Mouse (Mus musculus) stomach, postnatal 0 days (tissue): ENCODE measurements around the gene Insrr. TPM values are rescaled to one million over a fixed set of nuclear protein-coding genes. Genes with fewer than 3 reads are reported as not detected.
A peak's percentile ranks its signal among the peaks of the same experiment; 100 is the strongest.

ENCODE experiments used
- ATAC-seq: fragments of 200-750 bp; cut with Nextera tagmentation; 2 replicates; pipeline ENCODE4 v1.8.0; 2017; ENCODE audit not compliant: low FRiP score, low TSS enrichment
- DNase-seq: peaks from one replicate; pipeline ENCODE4 v3.0.0-alpha.2; 2016; ENCODE audit warnings: low spot score
- H3K27ac ChIP-seq: fragments of 300-500 bp; sonication (generic); replicated peaks from 2 replicates; pipeline ENCODE4 v1.5.1; 2014; ENCODE audit warnings: mild to moderate bottlenecking, control low read depth
- H3K27me3 ChIP-seq: fragments of 300-500 bp; sonication (generic); 2 replicates; pipeline ENCODE4 v1.6.1; 2014; ENCODE audit warnings: low read length; ENCODE audit not compliant: control insufficient read depth, insufficient read depth
- H3K36me3 ChIP-seq: fragments of 300-500 bp; sonication (generic); 2 replicates; pipeline ENCODE4 v1.6.1; 2014; ENCODE audit warnings: low read length, mixed read lengths; ENCODE audit not compliant: control insufficient read depth, insufficient read depth
- H3K4me1 ChIP-seq: fragments of 300-500 bp; sonication (generic); replicated peaks from 2 replicates; pipeline ENCODE4 v1.6.1; 2014; ENCODE audit warnings: antibody characterized with exemption; ENCODE audit not compliant: control insufficient read depth, insufficient read depth
- H3K4me2 ChIP-seq: fragments of 300-500 bp; sonication (generic); replicated peaks from 2 replicates; pipeline ENCODE4 v1.6.1; 2014; ENCODE audit warnings: low read depth, mild to moderate bottlenecking, control low read depth, moderate library complexity
- H3K4me3 ChIP-seq: fragments of 300-500 bp; sonication (generic); 2 replicates; pipeline ENCODE4 v1.5.1; 2014; ENCODE audit warnings: low read depth, low read length, control low read depth
- H3K9ac ChIP-seq: fragments of 300-500 bp; sonication (generic); 2 replicates; pipeline ENCODE4 v1.6.1; 2014; ENCODE audit warnings: mild to moderate bottlenecking, low read length, control low read depth, mixed read lengths
- H3K9me3 ChIP-seq: fragments of 300-500 bp; sonication (generic); 2 replicates; pipeline ENCODE4 v1.6.1; 2016; ENCODE audit warnings: low read length; ENCODE audit not compliant: control insufficient read depth
- CTCF ChIP-seq: IDR thresholded peaks from 2 replicates; pipeline ENCODE4 v1.5.1; 2016; ENCODE audit warnings: antibody characterized with exemption, low read depth, mild to moderate bottlenecking, moderate library complexity
- EP300 ChIP-seq: optimal IDR thresholded peaks from 2 replicates; pipeline ENCODE3; 2016; ENCODE audit warnings: antibody characterized with exemption
- WGBS: fragments of 180-500 bp; shearing (Covaris S2); extraction: QIAGEN DNeasy Blood & Tissue Kit; methylation state at CpG from one replicate; pipeline ENCODE4 v1.1.7; 2014; 5-methylcytosine and 5-hydroxymethylcytosine counted together
- polyA plus RNA-seq: library from polyadenylated mRNA; unstranded; fragments of >200 nt; fragmentation: Nextera tagmentation; extraction: Ambion mirVana; gene quantifications from 2 replicates; pipeline ENCODE4 v1.2.1, GENCODE M21; 2015

Gene Insrr
- polyA plus RNA-seq, 1 experiment from 2014 or later, result 0.18 TPM

DNA sequence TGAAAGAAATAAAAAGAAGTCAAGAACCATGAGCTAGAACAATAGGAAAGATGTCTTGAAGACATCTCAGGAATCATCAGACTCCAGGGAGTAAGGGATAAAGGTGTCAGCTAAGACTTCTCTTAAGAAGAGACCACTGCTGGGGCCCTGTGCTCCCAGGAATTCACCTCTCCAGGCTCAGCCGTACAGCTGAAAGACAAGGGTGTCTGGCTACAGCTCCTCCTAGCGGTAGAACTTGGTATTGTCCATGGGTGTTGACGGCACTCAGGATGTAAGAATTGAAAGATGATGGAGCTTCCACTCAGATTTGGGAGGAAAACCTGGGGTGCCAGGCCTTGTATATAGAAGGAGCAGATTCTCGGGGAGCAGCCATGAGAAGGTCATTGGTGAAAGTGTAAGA, 41.9 kb downstream of the Insrr start:
- Histone ChIP-seq H3K36me3 (no peaks in the 10 kb centered on the region), H3K27ac (no peak overlapping the region), H3K4me3 (no peak overlapping the region), H3K9ac (no peak overlapping the region), H3K4me1 (no peaks in the 10 kb centered on the region), H3K27me3 (no peaks in the 10 kb centered on the region), H3K9me3 (no peaks in the 10 kb centered on the region), H3K4me2 (no peak overlapping the region)
- peak; percentile 76 for DNase-seq
- 5% methylated on average over 4 of the region's 4 CpGs for WGBS
- ATAC-seq, result peak; percentile 29; the same call in 1 of the 2 replicates
- TF ChIP-seq EP300 (no peak), CTCF (peak; percentile 95)

DNA sequence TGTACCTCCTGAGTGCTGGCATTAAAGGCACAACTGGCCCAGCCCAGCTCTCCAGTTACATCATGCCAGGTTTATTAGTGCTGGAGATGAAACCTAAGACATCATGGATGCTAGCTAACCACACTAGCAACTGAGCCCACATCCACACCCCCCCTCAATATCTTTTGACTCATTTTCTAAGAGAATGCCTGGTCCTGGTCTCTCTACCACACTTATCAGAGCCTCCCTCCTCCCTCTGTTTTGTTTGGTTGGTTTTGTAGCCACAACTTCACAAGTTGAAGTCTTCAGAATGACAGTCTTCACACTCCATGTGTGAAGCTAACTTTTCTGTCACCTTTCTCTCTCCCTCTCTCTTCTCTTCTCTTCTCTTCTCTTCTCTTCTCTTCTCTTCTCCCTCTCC, 44.1 kb downstream of the Insrr start:
- H3K9ac ChIP-seq, result no peak overlapping the region
- no peak for DNase-seq
- H3K9me3 ChIP-seq, result no peaks in the 10 kb centered on the region
- no peaks in the 10 kb centered on the region for H3K36me3 ChIP-seq
- no peak overlapping the region for H3K27ac ChIP-seq
- H3K4me2 ChIP-seq, result no peak overlapping the region
- TF ChIP-seq CTCF, result no peak
- TF ChIP-seq EP300, result no peak
- no peak overlapping the region for H3K4me3 ChIP-seq
- no peak for ATAC-seq
- H3K27me3 ChIP-seq, result no peaks in the 10 kb centered on the region
- no peaks in the 10 kb centered on the region for H3K4me1 ChIP-seq

DNA sequence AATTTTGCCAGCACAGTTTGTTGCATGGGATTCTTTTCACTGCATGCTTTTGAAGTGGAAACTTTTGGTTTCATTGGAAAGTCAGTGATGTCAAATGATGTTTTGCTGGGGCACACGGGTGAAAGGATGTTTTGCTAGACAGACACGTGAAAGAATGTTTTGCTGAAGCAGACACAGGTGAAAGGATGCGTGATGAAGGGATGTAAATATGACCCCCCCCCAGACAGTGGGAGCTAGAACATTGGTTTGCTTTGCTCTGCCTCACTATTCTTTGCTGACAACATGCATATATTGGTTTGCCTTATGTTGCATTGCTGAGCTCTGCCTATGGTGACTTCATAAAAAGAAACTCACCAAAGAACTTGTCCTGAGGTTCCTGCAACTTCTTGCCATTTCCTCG, 48.2 kb downstream of the Insrr start:
- Histone ChIP-seq H3K9ac (no peak overlapping the region), H3K27ac (no peak overlapping the region), H3K4me1 (no peaks in the 10 kb centered on the region), H3K9me3 (no peaks in the 10 kb centered on the region), H3K4me3 (no peak overlapping the region), H3K36me3 (no peaks in the 10 kb centered on the region), H3K4me2 (no peak overlapping the region), H3K27me3 (no peaks in the 10 kb centered on the region)
- 75% methylated on average over 4 of the region's 4 CpGs for WGBS
- TF ChIP-seq CTCF (no peak), EP300 (no peak)
- DNase-seq, result no peak
- ATAC-seq, result no peak

DNA sequence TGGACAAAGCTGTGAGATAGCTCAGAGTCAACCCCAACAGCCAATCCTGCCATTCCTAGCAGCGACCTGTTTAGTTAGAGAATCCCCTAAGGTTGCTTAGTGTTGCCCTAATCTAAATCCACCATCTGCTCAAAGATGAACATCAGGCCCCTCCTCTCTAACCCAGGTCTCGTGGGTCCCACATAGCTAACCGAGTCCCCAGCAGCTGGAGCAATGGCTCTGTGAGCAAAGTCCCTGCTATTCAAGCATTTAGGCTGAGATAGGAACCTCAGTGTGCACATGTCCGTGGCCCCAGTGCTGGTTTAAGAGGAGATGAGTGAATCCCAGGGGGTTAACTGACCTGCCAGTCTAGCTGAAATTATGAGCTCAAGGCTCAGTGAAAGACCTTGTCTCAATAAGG, 49.4 kb downstream of the Insrr start:
- no peak overlapping the region for H3K4me3 ChIP-seq
- TF ChIP-seq EP300 (no peak), CTCF (no peak)
- no peaks in the 10 kb centered on the region for H3K4me1 ChIP-seq
- H3K9ac ChIP-seq, result no peak overlapping the region
- no peaks in the 10 kb centered on the region for H3K36me3 ChIP-seq
- H3K27ac ChIP-seq, result no peak overlapping the region
- WGBS, result 64% methylated on average over 4 of the region's 4 CpGs
- no peak overlapping the region for H3K4me2 ChIP-seq
- ATAC-seq (no peak), DNase-seq (no peak)
- H3K27me3 ChIP-seq, result no peaks in the 10 kb centered on the region
- no peaks in the 10 kb centered on the region for H3K9me3 ChIP-seq

DNA sequence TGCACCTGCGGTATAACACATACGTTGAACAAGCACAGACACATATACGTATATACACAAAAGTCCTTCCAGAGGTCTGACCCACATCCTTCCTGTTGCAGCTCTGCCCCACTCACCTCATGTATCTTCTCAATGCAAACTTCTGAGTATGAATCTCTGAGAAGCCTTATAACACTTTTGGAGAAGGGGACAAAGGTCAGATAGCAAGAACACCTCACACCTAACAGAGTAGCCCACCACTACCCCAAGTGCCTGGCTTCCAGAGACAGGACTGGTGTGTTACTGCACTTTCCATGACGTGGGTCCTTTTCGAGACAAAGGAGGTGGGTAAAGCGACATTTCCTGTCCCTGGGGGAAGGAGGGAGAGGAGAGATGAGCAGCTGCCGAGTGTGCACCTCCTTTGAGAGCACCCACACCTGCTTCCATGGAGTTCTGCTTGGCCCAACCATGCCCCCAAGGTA, 49.9 kb downstream of the Insrr start, which contains the start of gene Sh2d2a:
TSS of gene Sh2d2a (plus strand) at position 106 of the 461 bp plus-strand sequence.
- Histone ChIP-seq H3K27me3 (no peaks in the 10 kb centered on the region), H3K9ac (no peak within 1 kb of the TSS), H3K4me3 (no peak within 1 kb of the TSS), H3K4me2 (no peak within 1 kb of the TSS), H3K4me1 (no peaks in the 10 kb centered on the region), H3K27ac (no peak within 1 kb of the TSS), H3K36me3 (no peaks in the 10 kb centered on the region), H3K9me3 (no peaks in the 10 kb centered on the region)
- WGBS, result 80% methylated on average over 7 of the region's 7 CpGs
- DNase-seq, result no peak
- no peak for ATAC-seq
- no peak for TF ChIP-seq CTCF
- TF ChIP-seq EP300, result no peak

DNA sequence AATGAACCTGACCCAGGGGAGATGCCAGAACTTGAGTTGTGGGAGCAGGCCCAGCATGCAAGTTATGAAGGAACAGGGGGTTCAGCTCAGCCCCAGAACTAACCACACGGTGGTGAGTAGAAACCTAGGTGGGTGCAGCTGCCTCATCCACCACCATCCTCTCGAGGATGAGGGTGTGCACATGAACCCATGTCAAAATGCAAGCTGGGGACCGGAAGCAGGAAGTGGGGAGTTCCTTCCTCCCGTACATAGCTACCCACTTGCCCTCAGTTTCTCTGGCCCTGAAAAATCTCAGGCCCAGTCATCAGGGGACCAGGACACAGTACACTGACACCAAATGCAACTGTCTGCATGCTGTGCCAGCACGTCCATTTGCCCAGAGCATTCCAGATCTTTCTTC, 50.9 kb downstream of the Insrr start:
- Histone ChIP-seq H3K27me3 (no peaks in the 10 kb centered on the region), H3K9me3 (no peaks in the 10 kb centered on the region), H3K27ac (no peak overlapping the region), H3K4me2 (no peak overlapping the region), H3K9ac (no peak overlapping the region), H3K4me3 (no peak overlapping the region), H3K36me3 (no peaks in the 10 kb centered on the region), H3K4me1 (no peaks in the 10 kb centered on the region)
- ATAC-seq (no peak), DNase-seq (no peak)
- WGBS, result 77% methylated on average over 5 of the region's 5 CpGs
- TF ChIP-seq EP300, result no peak
- TF ChIP-seq CTCF, result no peak
